Mouse (Mus musculus) bone marrow, adult 2 months (tissue): ENCODE measurements around the gene Nxph3. TPM values are rescaled to one million over a fixed set of nuclear protein-coding genes. Genes with fewer than 3 reads are reported as not detected.
A peak's percentile ranks its signal among the peaks of the same experiment; 100 is the strongest.

ENCODE experiments used
- H3K27ac ChIP-seq: fragments of 200-500 bp; 2 replicates; pipeline ENCODE4 v1.5.1; 2012; ENCODE audit warnings: low read depth, mild to moderate bottlenecking, control low read depth, inconsistent platforms, low read length; ENCODE audit not compliant: control insufficient read depth, poor library complexity, insufficient read depth
- H3K4me1 ChIP-seq: fragments of 200-500 bp; 2 replicates; pipeline ENCODE4 v1.6.1; 2011; ENCODE audit warnings: low read length; ENCODE audit not compliant: control insufficient read depth, insufficient read depth
- H3K4me3 ChIP-seq: fragments of 200-500 bp; replicated peaks from 2 replicates; pipeline ENCODE3; 2011; ENCODE audit warnings: mild to moderate bottlenecking, low read depth, low read length, control low read depth; ENCODE audit not compliant: control insufficient read depth
- CTCF ChIP-seq: fragments of 200-500 bp; IDR thresholded peaks from 2 replicates; pipeline ENCODE4 v1.5.1; 2011; ENCODE audit warnings: low read length, control low read depth; ENCODE audit not compliant: control insufficient read depth, insufficient read depth
- POLR2A ChIP-seq: fragments of 200-500 bp; IDR thresholded peaks from 2 replicates; pipeline ENCODE4 v1.6.1; 2011; ENCODE audit warnings: low read depth, mild to moderate bottlenecking, control low read depth, low read length, borderline replicate concordance; ENCODE audit not compliant: control insufficient read depth
- WGBS: fragments of 180-500 bp; shearing (Covaris S2); methylation state at CpG from one replicate; pipeline ENCODE4 v1.1.7; 2018; 5-methylcytosine and 5-hydroxymethylcytosine counted together
- polyA plus RNA-seq: library from polyadenylated mRNA; stranded (reverse); fragments of >200 nt; gene quantifications from 2 replicates; pipeline ENCODE4 v1.2.4, GENCODE M21; 2011; ENCODE audit warnings: low replicate concordance; ENCODE audit not compliant: missing spikeins, insufficient read depth, insufficient read length

Nxph3 gene
- polyA plus RNA-seq, 1 experiment, result not detected

GRCm38 (mm10) chr11:95513461-95514297, 691 bp downstream of the Nxph3 start:
- Histone ChIP-seq H3K4me1 (no peaks in the 10 kb centered on the region; the same call in 1 of the 2 replicates), H3K4me3 (no peak overlapping the region), H3K27ac (no peak overlapping the region)
- TF ChIP-seq POLR2A (no peak), CTCF (no peak)
- WGBS, result 5% methylated on average over 66 of the region's 66 CpGs

- WGBS, result 70% methylated on average over 6 of the region's 6 CpGs
- Histone ChIP-seq H3K4me1 (no peaks in the 10 kb centered on the region; the same call in 1 of the 2 replicates), H3K4me3 (no peak overlapping the region), H3K27ac (no peak overlapping the region)
- TF ChIP-seq POLR2A (no peak), CTCF (no peak)
Observed at GRCm38 (mm10) chr11:95512383-95512782, 2.0 kb downstream of the Nxph3 start.

- H3K4me1 ChIP-seq, result no peaks in the 10 kb centered on the region; the same call in 1 of the 2 replicates
- TF ChIP-seq CTCF (no peak), POLR2A (no peak)
- 76% methylated on average over 1 of the region's 1 CpGs for WGBS
- no peak overlapping the region for H3K27ac ChIP-seq
- H3K4me3 ChIP-seq, result no peak overlapping the region
Observed at GRCm38 (mm10) chr11:95511919-95512318, 2.5 kb downstream of the Nxph3 start.

GRCm38 (mm10) chr11:95510631-95511030, 3.7 kb downstream of the Nxph3 start:
- 84% methylated on average over 12 of the region's 12 CpGs for WGBS
- no peak overlapping the region for H3K27ac ChIP-seq
- H3K4me3 ChIP-seq, result no peak overlapping the region
- H3K4me1 ChIP-seq, result no peaks in the 10 kb centered on the region; the same call in 1 of the 2 replicates
- TF ChIP-seq CTCF (no peak), POLR2A (no peak)

- WGBS, result 56% methylated on average over 6 of the region's 6 CpGs
- H3K4me1 ChIP-seq, result no peaks in the 10 kb centered on the region; the same call in 1 of the 2 replicates
- TF ChIP-seq POLR2A (no peak), CTCF (peak; percentile 50)
- no peak overlapping the region for H3K4me3 ChIP-seq
- H3K27ac ChIP-seq, result no peak overlapping the region
Observed at GRCm38 (mm10) chr11:95509126-95509717, 5.1 kb downstream of the Nxph3 start.

- H3K27ac ChIP-seq, result no peak overlapping the region
- no peak overlapping the region for H3K4me3 ChIP-seq
- WGBS, result 58% methylated on average over 13 of the region's 13 CpGs
- TF ChIP-seq CTCF (no peak), POLR2A (no peak)
- no peaks in the 10 kb centered on the region; the same call in 1 of the 2 replicates for H3K4me1 ChIP-seq
Observed at GRCm38 (mm10) chr11:95508211-95508926, 6.0 kb downstream of the Nxph3 start.

- WGBS, result 74% methylated on average over 5 of the region's 5 CpGs
- no peaks in the 10 kb centered on the region; the same call in 1 of the 2 replicates for H3K4me1 ChIP-seq
- no peak overlapping the region for H3K4me3 ChIP-seq
- no peak overlapping the region for H3K27ac ChIP-seq
- TF ChIP-seq POLR2A (no peak), CTCF (no peak)
Observed at GRCm38 (mm10) chr11:95507785-95508184, 6.6 kb downstream of the Nxph3 start.

GRCm38 (mm10) chr11:95507041-95507716, 7.2 kb downstream of the Nxph3 start:
- TF ChIP-seq POLR2A (no peak), CTCF (no peak)
- no peaks in the 10 kb centered on the region; the same call in 1 of the 2 replicates for H3K4me1 ChIP-seq
- H3K27ac ChIP-seq, result no peak overlapping the region
- 39% methylated on average over 12 of the region's 12 CpGs for WGBS
- H3K4me3 ChIP-seq, result no peak overlapping the region
